Mouse (Mus musculus) myocyte (in vitro differentiated cells): ENCODE measurements around the gene Olfr370. TPM values are rescaled to one million over a fixed set of nuclear protein-coding genes. Genes with fewer than 3 reads are reported as not detected.
"Not testable (repeated sequence)": the region's sequence is repeated elsewhere in the genome, so short reads cannot be mapped to it uniquely, and the experiment has no call there.

Source experiments
- H3K27me3 ChIP-seq: one replicate; pipeline ENCODE4 v1.6.1; 2011; ENCODE audit not compliant: control insufficient read depth, insufficient read depth, insufficient read length
- H3K36me3 ChIP-seq: one replicate; pipeline ENCODE4 v1.6.1; 2011; ENCODE audit not compliant: control insufficient read depth, insufficient read depth
- H3K4me2 ChIP-seq: one replicate; pipeline ENCODE4 v1.6.1; 2011; ENCODE audit warnings: low read depth, control low read depth
- H3K4me3 ChIP-seq: one replicate; pipeline ENCODE4 v1.5.1; 2011; ENCODE audit warnings: mild to moderate bottlenecking, control low read depth, moderate library complexity
- H3K79me2 ChIP-seq: one replicate; pipeline ENCODE4 v1.6.1; 2011; ENCODE audit not compliant: control insufficient read depth, insufficient read depth
- H3ac ChIP-seq: one replicate; pipeline ENCODE4 v1.6.1; 2011; ENCODE audit not compliant: control insufficient read depth, insufficient read length
- CEBPB ChIP-seq: IDR thresholded peaks from 2 replicates; pipeline ENCODE4 v1.6.1; 2011; ENCODE audit warnings: mild to moderate bottlenecking, moderate library complexity; ENCODE audit not compliant: poor library complexity, insufficient read depth, severe bottlenecking
- E2F4 ChIP-seq: IDR thresholded peaks from one replicate; pipeline ENCODE4 v1.6.1; 2011; ENCODE audit warnings: mild to moderate bottlenecking, control low read depth, moderate library complexity; ENCODE audit not compliant: insufficient read depth
- MAX ChIP-seq: IDR thresholded peaks from one replicate; pipeline ENCODE4 v1.6.1; 2011; ENCODE audit warnings: low read depth, mild to moderate bottlenecking, control low read depth
- MYOD1 ChIP-seq, 3 experiments: IDR thresholded peaks; one replicate each; pipeline ENCODE4 v1.6.1; 2011; ENCODE audit warnings: control low read depth in 2 of 3, low read depth in 2 of 3, mild to moderate bottlenecking in 2 of 3, moderate library complexity in 1 of 3; ENCODE audit not compliant: insufficient read length in 2 of 3, control insufficient read depth in 1 of 3
- MYOG ChIP-seq, 3 experiments: IDR thresholded peaks; one replicate each; pipeline ENCODE4 v1.6.1; 2011; ENCODE audit warnings: control low read depth in 2 of 3, low read depth in 2 of 3, mild to moderate bottlenecking in 2 of 3; ENCODE audit not compliant: insufficient read length in 2 of 3, control insufficient read depth in 1 of 3, insufficient read depth in 1 of 3
- POLR2A ChIP-seq: IDR thresholded peaks from one replicate; pipeline ENCODE4 v1.6.1; 2011; ENCODE audit warnings: low read depth, mild to moderate bottlenecking, control low read depth, moderate library complexity; ENCODE audit not compliant: insufficient read length
- POLR2AphosphoS2 ChIP-seq: IDR thresholded peaks from one replicate; pipeline ENCODE4 v1.6.1; 2011; ENCODE audit warnings: low read depth, control low read depth; ENCODE audit not compliant: insufficient read length
- REST ChIP-seq: IDR thresholded peaks from one replicate; pipeline ENCODE4 v1.6.1; 2011; ENCODE audit warnings: mild to moderate bottlenecking, control low read depth, moderate library complexity; ENCODE audit not compliant: insufficient read depth, insufficient read length
- SRF ChIP-seq: IDR thresholded peaks from one replicate; pipeline ENCODE4 v1.6.1; 2011; ENCODE audit warnings: low read depth; ENCODE audit not compliant: control insufficient read depth, insufficient read length
- TCF12 ChIP-seq: IDR thresholded peaks from one replicate; pipeline ENCODE4 v1.6.1; 2011; ENCODE audit warnings: mild to moderate bottlenecking, control low read depth; ENCODE audit not compliant: poor library complexity, insufficient read depth, severe bottlenecking
- TCF3 ChIP-seq: IDR thresholded peaks from one replicate; pipeline ENCODE4 v1.6.1; 2011; ENCODE audit warnings: low read depth, control low read depth; ENCODE audit not compliant: insufficient read length
- USF1 ChIP-seq: IDR thresholded peaks from one replicate; pipeline ENCODE4 v1.6.1; 2011; ENCODE audit warnings: low read depth, mild to moderate bottlenecking, control low read depth, moderate library complexity
- polyA plus RNA-seq: library from polyadenylated mRNA; unstranded; fragments of >200 nt; fragmentation: generic; extraction: Trizol; gene quantifications from one replicate; pipeline ENCODE4 v1.2.1, GENCODE M21; 2012; ENCODE audit warnings: missing spikeins

The Olfr370 gene
- polyA plus RNA-seq: not detected

DNA sequence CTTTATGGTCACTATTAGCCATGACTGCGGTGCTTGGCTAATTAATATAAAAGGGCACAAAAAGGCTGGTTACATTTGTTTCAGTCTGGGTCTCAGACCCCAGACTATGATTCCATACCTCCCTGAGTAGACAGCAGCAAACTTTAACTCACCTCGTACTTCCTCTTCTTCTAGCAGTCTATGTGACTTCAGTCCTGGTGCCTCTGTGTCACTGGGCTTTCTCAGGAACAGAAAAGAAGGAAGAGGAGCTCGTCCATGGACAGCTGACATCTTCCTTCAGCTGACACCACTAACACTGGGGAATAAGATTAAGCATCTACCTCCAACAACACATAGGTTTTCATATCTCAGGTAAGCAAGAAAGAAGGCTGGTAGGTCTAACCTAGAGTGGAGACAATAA, at the start of gene Olfr370:
Gene Olfr370, plus strand, starts transcription at position 45 of the 400 bp plus-strand sequence.
- Histone ChIP-seq H3ac (no peak within 1 kb of the TSS), H3K36me3 (no peaks in the 10 kb centered on the region), H3K4me2 (no peak within 1 kb of the TSS), H3K4me3 (no peak within 1 kb of the TSS), H3K27me3 (no peaks in the 10 kb centered on the region), H3K79me2 (no peaks in the 10 kb centered on the region)
- TF ChIP-seq MYOG (IDR thresholded peaks at IDR 0.05; ENCODE audit: control insufficient read depth in 1 of 3, insufficient read depth in 1 of 3, insufficient read length in 2 of 3, low read depth in 2 of 3): no peak
- no peak for TF ChIP-seq USF1
- no peak for TF ChIP-seq TCF3
- no peak for TF ChIP-seq REST
- TF ChIP-seq POLR2A: no peak
- TF ChIP-seq CEBPB: no peak
- no peak for TF ChIP-seq POLR2AphosphoS2
- no peak for TF ChIP-seq MAX
- TF ChIP-seq SRF: no peak
- TF ChIP-seq E2F4: no peak
- no peak for TF ChIP-seq TCF12
- TF ChIP-seq MYOD1 (IDR thresholded peaks at IDR 0.05; ENCODE audit: control insufficient read depth in 1 of 3, insufficient read length in 2 of 3, low read depth in 2 of 3): no peak

DNA sequence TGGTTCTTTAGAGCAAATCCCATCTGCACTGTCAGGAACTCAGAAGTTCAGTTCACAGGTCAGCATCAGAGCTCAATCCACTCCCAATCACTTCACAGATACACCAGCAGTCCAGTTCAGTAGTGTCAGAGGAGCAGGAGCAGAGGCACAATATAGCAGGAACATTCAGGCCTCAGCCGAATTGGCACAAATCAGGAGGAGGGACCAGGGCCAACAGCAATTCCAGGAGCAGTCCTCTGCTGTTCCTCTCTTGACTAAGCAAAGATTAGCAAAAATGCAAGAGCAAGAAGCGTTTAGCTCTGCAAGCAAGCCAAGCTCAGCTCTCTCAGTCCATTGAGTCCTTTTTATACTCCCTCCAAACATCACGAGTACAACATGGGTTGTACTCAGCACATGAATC, 23.9 kb upstream of the Olfr370 start:
- no peak overlapping the region for H3K4me3 ChIP-seq
- H3K4me2 ChIP-seq: no peak overlapping the region
- no peaks in the 10 kb centered on the region for H3K79me2 ChIP-seq
- no peaks in the 10 kb centered on the region for H3K36me3 ChIP-seq
- TF ChIP-seq REST (no peak), E2F4 (no peak), USF1 (no peak), CEBPB (no peak), SRF (no peak), POLR2A (no peak)
- no peaks in the 10 kb centered on the region for H3K27me3 ChIP-seq
- no peak overlapping the region for H3ac ChIP-seq

DNA sequence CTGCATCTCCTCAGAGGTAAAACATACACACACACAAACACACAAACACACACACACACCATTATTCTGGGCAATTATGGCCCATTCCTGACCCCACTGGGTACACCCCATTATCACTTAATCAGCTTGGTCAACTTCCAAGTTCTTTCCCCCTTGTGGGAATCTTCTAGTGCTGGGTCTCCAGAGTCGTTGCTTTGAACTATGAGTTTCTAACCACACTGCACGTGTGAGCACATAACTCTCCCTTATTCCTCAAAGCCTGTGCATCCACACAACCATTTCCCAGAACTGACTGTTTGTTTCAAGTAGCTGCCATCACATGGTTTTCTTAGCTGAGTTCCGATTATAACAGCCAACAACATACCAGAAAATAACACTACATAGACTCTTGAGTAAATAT, 15.1 kb upstream of the Olfr370 start:
- Histone ChIP-seq H3K36me3 (no peaks in the 10 kb centered on the region), H3K4me2 (no peak overlapping the region), H3K27me3 (no peaks in the 10 kb centered on the region), H3K4me3 (no peak overlapping the region), H3ac (no peak overlapping the region), H3K79me2 (no peaks in the 10 kb centered on the region)
- no peak for TF ChIP-seq POLR2A
- TF ChIP-seq E2F4: no peak
- no peak for TF ChIP-seq REST
- no peak for TF ChIP-seq POLR2AphosphoS2
- TF ChIP-seq MYOG (IDR thresholded peaks at IDR 0.05; ENCODE audit: control insufficient read depth in 1 of 3, insufficient read depth in 1 of 3, insufficient read length in 2 of 3, low read depth in 2 of 3): no peak
- no peak for TF ChIP-seq USF1
- no peak for TF ChIP-seq CEBPB
- TF ChIP-seq TCF3: no peak
- no peak for TF ChIP-seq TCF12
- no peak for TF ChIP-seq MAX
- TF ChIP-seq SRF: no peak
- TF ChIP-seq MYOD1 (IDR thresholded peaks at IDR 0.05; ENCODE audit: control insufficient read depth in 1 of 3, insufficient read length in 2 of 3, low read depth in 2 of 3): no peak

DNA sequence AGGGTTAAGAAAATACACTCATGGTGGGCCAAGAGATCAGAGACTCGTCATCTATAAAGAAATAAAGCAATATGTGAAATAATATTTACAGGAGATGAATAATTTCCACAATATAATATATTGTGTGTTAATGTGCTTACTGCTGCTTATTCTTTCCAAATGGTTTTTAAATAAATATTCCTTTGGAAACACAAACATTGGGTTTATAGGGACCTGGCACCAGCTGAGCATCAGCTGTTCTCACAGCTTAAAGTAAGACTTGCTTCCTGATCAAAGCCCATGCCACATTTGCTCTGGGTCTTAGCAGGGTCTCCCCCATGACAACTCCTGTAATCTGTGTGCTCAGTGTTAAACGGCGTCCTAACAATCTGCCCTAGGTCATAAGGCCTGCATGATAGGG, 14.7 kb upstream of the Olfr370 start:
- H3K79me2 ChIP-seq, H3K36me3 ChIP-seq, H3K4me2 ChIP-seq: not testable (repeated sequence)

DNA sequence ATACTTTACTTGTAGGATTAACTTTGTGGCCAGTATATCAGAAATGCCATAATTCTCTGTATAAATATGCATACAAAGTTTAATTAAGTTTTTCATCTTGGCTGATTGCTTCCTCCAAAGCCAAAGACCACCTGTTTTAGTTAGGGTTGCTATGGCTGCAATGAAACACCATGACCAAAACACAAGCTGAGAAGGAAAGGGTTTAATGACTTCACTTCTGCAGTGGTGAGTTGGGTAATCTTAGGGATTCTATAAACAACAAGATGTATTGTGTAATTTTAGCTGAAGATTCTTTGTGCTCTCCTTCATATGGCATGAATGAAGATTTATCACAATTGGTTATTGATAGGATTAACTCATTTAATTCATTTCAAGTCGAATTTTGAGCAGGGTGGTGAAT, 14.3 kb upstream of the Olfr370 start:
- Histone ChIP-seq H3ac (no peak overlapping the region), H3K4me2 (no peak overlapping the region), H3K79me2 (no peaks in the 10 kb centered on the region), H3K4me3 (no peak overlapping the region), H3K27me3 (no peaks in the 10 kb centered on the region), H3K36me3 (no peaks in the 10 kb centered on the region)
- no peak for TF ChIP-seq SRF
- TF ChIP-seq POLR2AphosphoS2: no peak
- no peak for TF ChIP-seq MAX
- TF ChIP-seq E2F4: no peak
- no peak for TF ChIP-seq TCF12
- TF ChIP-seq MYOD1 (IDR thresholded peaks at IDR 0.05; ENCODE audit: control insufficient read depth in 1 of 3, insufficient read length in 2 of 3, low read depth in 2 of 3): no peak

More for the DNA sequence above, 14.7 kb upstream of the Olfr370 start:
- not testable (repeated sequence) for H3K4me3 ChIP-seq, H3ac ChIP-seq, H3K27me3 ChIP-seq
